Mouse (Mus musculus) adrenal gland, adult 2 months (tissue): Measurements from ENCODE around the gene Selenbp2. TPM values are rescaled to one million over a fixed set of nuclear protein-coding genes. Genes with fewer than 3 reads are reported as not detected.
A peak's percentile ranks its signal among the peaks of the same experiment; 100 is the strongest.
"Not testable (repeated sequence)": the region's sequence is repeated elsewhere in the genome, so short reads cannot be mapped to it uniquely, and the experiment has no call there.

Experiments
- DNase-seq: peaks from one replicate; pipeline ENCODE4 v3.0.0; 2021
- polyA plus RNA-seq: library from polyadenylated mRNA; depleted of rRNA; stranded (reverse); fragments of >200 nt; gene quantifications from 2 replicates; pipeline ENCODE4 v1.2.3, GENCODE M21; 2012; rRNA removed
- total RNA-seq, 2 experiments: library from RNA; stranded (reverse); gene quantifications; 2 replicates each; pipeline ENCODE4 v1.2.3; 2021

Selenbp2 gene
- total and polyA plus RNA-seq, 3 experiments: 0.33 to 15.3 (median 10.5) TPM

DNA sequence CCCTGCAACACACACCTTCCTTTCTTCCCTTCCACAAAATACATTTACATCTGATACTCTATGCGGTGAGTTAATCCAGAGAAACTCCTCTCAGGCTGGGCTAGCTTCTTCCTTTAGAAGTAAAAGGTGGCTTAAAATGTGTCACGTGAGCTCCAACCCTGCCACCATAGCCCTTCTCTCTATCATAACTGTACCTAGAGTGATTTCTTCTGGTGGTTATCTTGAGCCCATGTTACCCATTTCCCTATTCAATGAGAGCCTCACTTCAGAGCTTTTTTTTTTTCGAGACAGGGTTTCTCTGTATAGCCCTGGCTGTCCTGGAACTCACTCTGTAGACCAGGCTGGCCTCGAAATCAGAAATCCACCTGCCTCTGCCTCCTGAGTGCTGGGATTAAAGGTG lies 1.7 kb upstream of the Selenbp2 start:
- not testable (repeated sequence) for DNase-seq

DNA sequence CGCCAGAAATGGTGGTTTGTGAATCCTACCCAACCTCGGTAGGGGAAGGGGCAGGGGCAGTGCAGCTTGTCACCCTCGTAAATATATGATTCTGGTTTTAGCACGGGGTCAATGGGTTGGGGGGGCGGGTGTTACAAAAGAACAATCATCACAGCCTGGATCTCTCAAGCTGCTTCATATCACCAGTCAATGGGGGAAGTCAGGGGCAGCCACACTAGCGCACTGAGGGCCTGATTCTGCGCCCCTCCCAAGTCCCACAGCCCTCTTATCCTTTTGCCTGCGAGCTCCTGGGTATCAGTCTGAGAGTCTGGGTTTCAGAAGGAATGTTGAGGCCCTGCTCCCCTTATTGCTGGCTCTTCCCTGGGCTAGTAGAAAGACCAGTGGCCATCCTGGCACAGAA lies 518 bp downstream of the Selenbp2 start:
- not testable (repeated sequence) for DNase-seq

DNA sequence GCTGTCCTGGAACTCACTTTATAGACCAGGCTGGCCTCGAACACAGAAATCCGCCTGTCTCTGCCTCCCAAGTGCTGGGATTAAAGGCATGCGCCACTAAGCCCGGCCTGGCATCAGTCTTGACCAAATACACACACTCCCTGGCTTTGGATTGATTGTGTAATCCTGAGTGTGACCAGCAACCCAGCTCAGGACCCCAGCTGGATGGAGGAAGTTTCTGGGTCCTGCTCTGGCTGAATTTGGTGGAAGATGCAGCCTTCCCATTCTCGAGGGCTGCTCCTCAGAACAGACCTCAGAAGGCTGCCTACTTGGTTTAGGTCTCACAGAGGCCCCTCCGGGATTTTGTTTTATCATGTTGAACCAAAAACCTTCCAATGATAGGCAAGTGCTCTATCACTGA lies 2.2 kb downstream of the Selenbp2 start:
- DNase-seq: not testable (repeated sequence)

DNA sequence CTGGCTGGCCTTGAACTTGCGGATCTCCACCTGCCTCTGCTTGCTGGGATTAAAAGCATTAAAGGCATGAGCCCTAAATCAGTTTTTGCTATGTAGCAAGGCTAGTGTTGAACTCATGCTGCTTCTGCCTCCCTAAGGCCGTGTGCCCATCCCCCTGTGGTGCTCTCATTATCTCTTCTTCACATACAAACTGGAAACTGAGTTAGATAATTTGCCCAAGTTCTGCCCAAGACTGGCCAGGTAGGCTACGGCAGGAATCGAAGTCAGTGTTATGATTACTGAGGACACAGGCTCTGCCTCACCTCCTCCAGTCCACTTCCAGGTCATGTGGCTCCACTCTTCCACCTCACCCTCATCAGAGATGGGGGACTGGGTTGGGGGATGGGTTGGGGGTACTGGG lies 2.9 kb downstream of the Selenbp2 start:
- DNase-seq: not testable (repeated sequence)

DNA sequence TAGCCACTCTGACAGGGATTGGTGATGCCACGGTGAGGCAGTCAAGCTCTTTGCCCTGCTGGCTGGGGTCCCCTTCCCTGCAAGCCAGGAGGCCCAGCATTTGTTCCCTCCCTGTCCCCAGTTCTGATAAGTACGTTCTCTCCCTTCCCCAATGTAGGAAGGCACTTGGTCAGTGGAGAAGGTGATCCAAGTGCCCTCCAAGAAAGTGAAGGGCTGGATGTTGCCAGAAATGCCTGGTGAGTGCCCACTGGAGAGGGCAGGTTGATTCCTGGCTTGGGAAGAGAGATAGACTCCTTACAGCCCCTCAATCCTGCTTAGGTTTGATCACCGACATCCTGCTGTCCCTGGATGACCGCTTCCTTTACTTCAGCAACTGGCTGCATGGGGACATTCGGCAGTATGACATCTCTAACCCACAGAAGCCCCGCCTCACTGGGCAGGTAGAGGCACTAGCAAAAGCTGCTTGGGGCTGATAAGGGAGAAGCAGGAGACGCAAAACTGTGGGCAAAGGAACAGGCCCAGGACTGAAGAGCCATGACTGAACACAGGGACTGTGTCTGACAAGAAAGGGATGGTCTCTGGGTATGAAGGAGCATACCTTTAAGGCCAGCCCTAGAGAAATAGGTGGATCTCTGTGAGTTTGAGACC lies 8.9 kb downstream of the Selenbp2 start:
- DNase-seq: not testable (repeated sequence)

DNA sequence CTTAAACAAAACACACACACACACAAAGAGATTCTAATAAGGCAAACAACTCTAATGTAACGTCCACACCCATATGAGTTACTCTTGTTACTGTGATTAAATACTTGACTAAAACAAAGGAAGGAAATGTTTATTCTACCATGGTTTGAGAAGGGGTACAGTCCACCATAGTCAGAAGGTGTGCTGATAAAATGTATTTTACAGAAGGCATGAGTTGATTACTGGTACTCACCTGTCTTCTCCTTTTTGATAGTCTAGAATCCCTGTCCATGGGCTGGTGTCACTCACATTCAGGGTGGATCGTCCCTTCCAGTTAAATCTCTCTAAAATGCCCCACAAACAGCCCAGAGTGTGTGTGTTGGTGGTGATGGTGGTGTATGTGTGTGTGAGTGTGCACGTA lies 9.5 kb downstream of the Selenbp2 start:
- no peak for DNase-seq

DNA sequence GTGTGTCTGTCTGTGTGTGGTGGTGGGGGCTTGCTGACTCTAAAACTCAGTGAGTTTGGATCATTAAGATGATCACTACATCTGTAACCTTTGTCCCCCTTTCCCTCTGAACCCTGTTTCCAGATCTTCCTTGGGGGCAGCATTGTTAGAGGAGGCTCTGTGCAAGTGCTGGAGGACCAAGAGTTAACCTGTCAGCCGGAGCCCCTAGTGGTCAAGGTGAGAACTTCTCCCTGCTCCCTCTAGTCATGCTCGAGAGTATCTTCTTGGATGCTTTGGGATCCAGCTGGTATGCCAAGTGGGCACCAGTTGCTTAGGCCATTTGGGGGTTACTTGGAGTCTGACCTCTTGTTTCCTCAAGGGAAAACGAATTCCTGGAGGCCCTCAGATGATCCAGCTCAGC lies 10.0 kb downstream of the Selenbp2 start:
- DNase-seq: not testable (repeated sequence)

DNA sequence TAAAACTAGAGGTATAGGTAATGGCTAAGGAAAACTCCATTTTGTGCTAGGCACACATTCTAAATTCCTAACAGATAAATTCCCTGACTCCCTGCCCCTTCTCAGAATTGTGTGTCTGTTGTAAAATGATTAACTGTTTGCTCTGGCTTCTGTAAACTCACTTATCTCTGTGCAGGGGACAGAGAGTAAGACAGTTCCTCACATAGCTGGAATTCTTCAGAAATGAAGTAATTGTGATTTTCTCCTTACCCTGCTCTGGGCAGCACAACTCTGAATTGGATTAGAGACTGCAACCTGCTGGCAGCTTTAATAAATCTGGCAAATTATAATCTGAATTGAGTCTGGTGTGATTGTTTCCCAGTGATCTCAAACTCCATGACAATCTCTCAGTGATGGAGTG lies 17.2 kb downstream of the Selenbp2 start:
- not testable (repeated sequence) for DNase-seq

DNA sequence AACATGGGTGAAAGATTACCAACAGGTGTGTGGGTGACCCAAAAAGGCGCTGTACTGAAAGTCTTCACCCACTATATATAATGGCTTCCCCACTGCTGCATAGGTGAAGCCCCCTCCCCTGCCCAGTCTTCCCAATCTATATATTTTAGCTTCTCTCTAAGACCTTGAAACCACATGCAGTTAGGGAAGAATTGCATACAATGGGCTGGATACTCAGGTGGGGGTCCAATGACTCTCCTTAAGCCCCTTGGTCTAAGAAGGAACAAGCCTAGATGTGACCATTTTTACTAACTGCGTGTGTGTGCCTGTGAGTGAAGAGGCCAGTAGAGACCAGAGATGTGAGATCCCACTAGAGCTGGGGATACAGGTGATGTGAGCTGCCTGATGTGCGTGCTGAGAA lies 20.1 kb downstream of the Selenbp2 start:
- not testable (repeated sequence) for DNase-seq

DNA sequence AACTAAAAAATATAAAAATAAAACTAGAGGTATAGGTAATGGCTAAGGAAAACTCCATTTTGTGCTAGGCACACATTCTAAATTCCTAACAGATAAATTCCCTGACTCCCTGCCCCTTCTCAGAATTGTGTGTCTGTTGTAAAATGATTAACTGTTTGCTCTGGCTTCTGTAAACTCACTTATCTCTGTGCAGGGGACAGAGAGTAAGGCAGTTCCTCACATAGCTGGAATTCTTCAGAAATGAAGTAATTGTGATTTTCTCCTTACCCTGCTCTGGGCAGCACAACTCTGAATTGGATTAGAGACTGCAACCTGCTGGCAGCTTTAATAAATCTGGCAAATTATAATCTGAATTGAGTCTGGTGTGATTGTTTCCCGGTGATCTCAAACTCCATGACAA lies 24.9 kb downstream of the Selenbp2 start:
- DNase-seq: not testable (repeated sequence)

DNA sequence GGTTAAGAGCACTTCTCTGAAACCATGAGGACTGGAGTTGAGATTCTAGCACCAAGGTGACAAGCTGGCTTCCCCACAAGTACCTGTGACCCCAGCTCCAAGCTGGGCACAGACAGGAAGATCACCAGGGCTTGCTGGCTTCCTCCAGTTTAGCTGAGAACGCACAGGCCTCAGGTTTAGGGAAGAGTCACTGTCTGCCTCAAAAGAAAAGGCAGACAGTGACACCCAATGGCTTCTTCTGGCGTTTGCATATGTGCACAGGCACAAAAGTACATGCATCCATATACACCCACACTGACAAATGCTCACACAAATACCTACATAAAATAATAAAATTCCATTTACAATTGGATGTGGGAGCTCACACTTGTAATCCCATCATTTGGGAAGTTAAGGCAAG lies 30.3 kb downstream of the Selenbp2 start:
- peak; percentile 25 for DNase-seq

DNA sequence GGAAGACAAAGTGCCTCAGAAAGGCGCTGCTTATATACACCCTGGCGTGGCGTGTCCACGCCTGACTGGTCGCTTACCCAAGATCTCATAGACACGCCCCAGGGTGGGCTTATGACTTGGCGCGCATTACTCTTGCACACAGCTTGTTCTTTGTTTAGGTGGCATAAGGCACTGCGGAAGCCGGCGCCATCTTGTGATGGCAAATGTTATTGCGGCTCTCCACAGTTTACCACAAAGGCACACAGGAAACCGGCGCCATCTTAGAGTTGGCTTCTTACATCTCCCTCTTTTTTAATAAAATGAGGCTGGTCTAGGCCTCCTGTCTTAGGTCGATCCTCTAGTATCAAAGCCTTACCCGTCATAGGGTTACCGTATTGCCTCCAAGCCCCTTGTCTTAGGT lies 52.3 kb downstream of the Selenbp2 start:
- no peak for DNase-seq

Other genes starting within 250 kb of the Selenbp2 start
- gene Oaz3, start 249.6 kb upstream of the Selenbp2 start, total RNA-seq: under 1 TPM in 1 of 2 experiments, not detected in 1; 0.24 TPM
- gene Oaz3, start 249.6 kb upstream of the Selenbp2 start, polyA plus RNA-seq: 0.15 TPM in 1 of 2 replicates, not detected in the other
- 10 to 100 TPM; 17.6 to 27.7 TPM for gene Celf3, start 215.3 kb upstream of the Selenbp2 start, total RNA-seq
- 62.2 and 77.6 TPM in 2 replicates for gene Celf3, start 215.3 kb upstream of the Selenbp2 start, polyA plus RNA-seq
- gene Riiad1, start 213.2 kb upstream of the Selenbp2 start, total RNA-seq: 1 to 10 TPM; 2.8 to 3.5 TPM
- gene Riiad1, start 213.2 kb upstream of the Selenbp2 start, polyA plus RNA-seq: not detected in 2 replicates
- gene Snx27, start 110.8 kb upstream of the Selenbp2 start, total RNA-seq: 10 to 100 TPM; 40.5 to 41.9 TPM
- gene Snx27, start 110.8 kb upstream of the Selenbp2 start, polyA plus RNA-seq: 5.4 and 5.6 TPM in 2 replicates
- gene Gm10972, start 50.4 kb upstream of the Selenbp2 start, total RNA-seq: not detected
- not detected in 2 replicates for gene Gm10972, start 50.4 kb upstream of the Selenbp2 start, polyA plus RNA-seq
- 10 to 100 TPM; 13.2 to 13.8 TPM for gene Tuft1, start 34.7 kb upstream of the Selenbp2 start, total RNA-seq
- 6.8 and 7.1 TPM in 2 replicates for gene Tuft1, start 34.7 kb upstream of the Selenbp2 start, polyA plus RNA-seq
- gene Cgn, start 92.9 kb downstream of the Selenbp2 start, total RNA-seq: 1 to 10 TPM; 1.2 to 1.4 TPM
- 0.18 and 0.28 TPM in 2 replicates for gene Cgn, start 92.9 kb downstream of the Selenbp2 start, polyA plus RNA-seq
- 10 to 100 TPM; 27.0 to 36.2 TPM for gene Pogz, start 144.0 kb downstream of the Selenbp2 start, total RNA-seq
- 27.6 and 35.8 TPM in 2 replicates for gene Pogz, start 144.0 kb downstream of the Selenbp2 start, polyA plus RNA-seq
- gene Psmb4, start 193.4 kb downstream of the Selenbp2 start, total RNA-seq: 100 to 1,000 TPM; 203 to 297 TPM
- gene Psmb4, start 193.4 kb downstream of the Selenbp2 start, polyA plus RNA-seq: 236 and 248 TPM in 2 replicates
- 10 to 100 TPM; 47.5 to 52.7 TPM for gene Selenbp1, start 239.5 kb downstream of the Selenbp2 start, total RNA-seq
- 102 and 126 TPM in 2 replicates for gene Selenbp1, start 239.5 kb downstream of the Selenbp2 start, polyA plus RNA-seq